Comparison of ENCODE assay signal across 23 mouse cellular contexts in genomic region chr15:8039834-8040233, GRCm38 (mm10). TPM values are rescaled to one million over a fixed set of nuclear protein-coding genes. Genes with fewer than 3 reads are reported as not detected.
DNase-seq lines count a peak whose midpoint lies in the region; ATAC-seq and TF ChIP-seq lines count a peak whose summit lies in the region.
"Had no signal": no experiment of that assay in that cellular context is flagged by ENCODE, and none has a peak within 500 bp of the region (broad histone marks: within the 10 kb centered on the region; RNA-seq: fewer than 3 reads in every experiment).

No protein-coding gene starts in this region.

- no peak for ATAC-seq in lung, postnatal 0 days
- ATAC-seq in stomach, postnatal 0 days (ENCODE audit: low FRiP score, low TSS enrichment) = no peak
- ATAC-seq: midbrain, embryonic 16.5 days had no signal

- H3K4me3 ChIP-seq in gastrocnemius, adult 2 months = no peak overlapping the region
- no peak overlapping the region for H3K4me3 ChIP-seq in lung, postnatal 0 days (ENCODE audit: low read depth, low read length)
- no peak overlapping the region for H3K4me3 ChIP-seq in stomach, postnatal 0 days (ENCODE audit: low read depth, low read length)
- H3K4me3 ChIP-seq: heart, embryonic 10.5 days; limb, embryonic 15.5 days; stomach, embryonic 15.5 days had no signal

- peak; percentile 23; the same call in 1 of the 2 replicates for TF ChIP-seq CTCF in gastrocnemius, adult 2 months (IDR thresholded peaks at IDR 0.05)
- peak; percentile 34 for TF ChIP-seq CTCF in lung, postnatal 0 days (IDR thresholded peaks at IDR 0.05)
- TF ChIP-seq CTCF in stomach, postnatal 0 days (IDR thresholded peaks at IDR 0.05; ENCODE audit: low read depth) = peak; percentile 57

- H3K9me3 ChIP-seq in lung, postnatal 0 days (ENCODE audit: low read length) = no peaks in the 10 kb centered on the region
- no peaks in the 10 kb centered on the region for H3K9me3 ChIP-seq in stomach, postnatal 0 days (ENCODE audit: control insufficient read depth, low read length)
- H3K9me3 ChIP-seq: heart, embryonic 10.5 days; limb, embryonic 15.5 days; stomach, embryonic 15.5 days had no signal

- no peak for TF ChIP-seq EP300 in lung, postnatal 0 days (IDR thresholded peaks at IDR 0.05)
- no peak for TF ChIP-seq EP300 in stomach, postnatal 0 days (optimal IDR thresholded peaks at IDR 0.05)

- H3K27me3 ChIP-seq in lung, postnatal 0 days (replicated peaks; ENCODE audit: insufficient read depth, low read length) = no peaks in the 10 kb centered on the region
- no peaks in the 10 kb centered on the region for H3K27me3 ChIP-seq in stomach, postnatal 0 days (ENCODE audit: control insufficient read depth, insufficient read depth, low read length)
- H3K27me3 ChIP-seq: limb, embryonic 15.5 days; stomach, embryonic 15.5 days had no signal

- WGBS in lung, postnatal 0 days = 55% methylated on average over 4 of the region's 4 CpGs
- 66% methylated on average over 4 of the region's 4 CpGs for WGBS in stomach, postnatal 0 days

- no peak overlapping the region for H3K9ac ChIP-seq in lung, postnatal 0 days (replicated peaks; ENCODE audit: low read depth)
- H3K9ac ChIP-seq in stomach, postnatal 0 days (ENCODE audit: low read length) = no peak overlapping the region
- H3K9ac ChIP-seq: hindbrain, embryonic 14.5 days; limb, embryonic 15.5 days; stomach, embryonic 15.5 days had no signal

- DNase-seq in gastrocnemius, adult 2 months = no peak
- no peak for DNase-seq in gastrocnemius, adult 18-20 months (ENCODE audit: low spot score)
- DNase-seq in lung, postnatal 0 days (ENCODE audit: low spot score) = no peak
- no peak for DNase-seq in lung, postnatal 4 days
- peak; percentile 31 for DNase-seq in NIH3T3 (ENCODE audit: low read depth)
- DNase-seq in stomach, postnatal 0 days (ENCODE audit: low spot score) = no peak
- DNase-seq in spleen, postnatal 14 days (ENCODE audit: low spot score in 2 of 2) = no peak
- DNase-seq: adrenal gland, adult 8-10 months; cerebellum, adult 18-20 months; cerebellum, postnatal 36 days; gastrocnemius, postnatal 36 days; heart, postnatal 10 days; kidney, adult 18-20 months; kidney, postnatal 14 days; layer of hippocampus, adult 9-11 months; lung, adult 2 months; spleen, adult 18-20 months; thymus, postnatal 36 days had no signal

- intact Hi-C loops in gastrocnemius, adult 2 months (cut with DNase I) = no loop called here

- H3K4me2 ChIP-seq in lung, postnatal 0 days (replicated peaks; ENCODE audit: low read depth, low read length) = no peak overlapping the region
- H3K4me2 ChIP-seq in stomach, postnatal 0 days (replicated peaks; ENCODE audit: low read depth) = no peak overlapping the region
- H3K4me2 ChIP-seq: hindbrain, embryonic 14.5 days; limb, embryonic 15.5 days; stomach, embryonic 15.5 days had no signal

- no peaks in the 10 kb centered on the region for H3K4me1 ChIP-seq in lung, postnatal 0 days (ENCODE audit: insufficient read depth, low read depth, low read length)
- no peaks in the 10 kb centered on the region for H3K4me1 ChIP-seq in stomach, postnatal 0 days (replicated peaks; ENCODE audit: control insufficient read depth, insufficient read depth)
- H3K4me1 ChIP-seq: limb, embryonic 15.5 days; stomach, embryonic 15.5 days had no signal

- H3K36me3 ChIP-seq in lung, postnatal 0 days (ENCODE audit: insufficient read depth, low read length) = peaks cover 4% of the 10 kb centered on the region; the same call in 1 of the 2 replicates
- H3K36me3 ChIP-seq in stomach, postnatal 0 days (ENCODE audit: control insufficient read depth, insufficient read depth, low read length) = no peaks in the 10 kb centered on the region
- H3K36me3 ChIP-seq: stomach, embryonic 15.5 days had no signal

- H3K27ac ChIP-seq in gastrocnemius, adult 2 months = no peak overlapping the region
- no peak overlapping the region for H3K27ac ChIP-seq in lung, postnatal 0 days (ENCODE audit: low read length)
- no peak overlapping the region for H3K27ac ChIP-seq in stomach, postnatal 0 days (replicated peaks)
- H3K27ac ChIP-seq: heart, embryonic 10.5 days; hindbrain, embryonic 14.5 days; limb, embryonic 15.5 days; stomach, embryonic 15.5 days had no signal

RNA-seq across cellular contexts. Expression of gene Wdr70, which starts 59.2 kb away (rescaled TPM):
- 10 to 100 TPM; 20.4 to 23.1 TPM for total RNA-seq in gastrocnemius, adult 2 months (2021)
- total RNA-seq in gastrocnemius, adult 18-20 months (2021) = 10 to 100 TPM; 18.5 to 20.3 TPM
- polyA plus RNA-seq in lung, postnatal 0 days (2015; fragmentation: Nextera tagmentation; extraction: Ambion mirVana) = 27.0 and 29.1 TPM in 2 replicates
- 21.4 and 22.6 TPM in 2 replicates for polyA plus RNA-seq in stomach, postnatal 0 days (2015; fragmentation: Nextera tagmentation; extraction: Ambion mirVana)
